Mouse (Mus musculus) limb, embryonic 14.5 days (tissue): ENCODE measurements around the gene Camta1. TPM values are rescaled to one million over a fixed set of nuclear protein-coding genes. Genes with fewer than 3 reads are reported as not detected.

Source experiments
- ATAC-seq: fragments of 200-750 bp; cut with Nextera tagmentation; 2 replicates; pipeline ENCODE4 v1.8.0; 2017; ENCODE audit warnings: low read depth, moderate number of reproducible peaks, moderate TSS enrichment; ENCODE audit not compliant: low FRiP score
- DNase-seq: peaks from one replicate; pipeline ENCODE4 v3.0.0-alpha.2; 2015; ENCODE audit warnings: low spot score
- H3K27ac ChIP-seq: fragments of 300-500 bp; sonication (generic); replicated peaks from 2 replicates; pipeline ENCODE4 v1.5.1; 2014; ENCODE audit warnings: low read depth, mild to moderate bottlenecking, low read length, moderate library complexity, mixed read lengths
- H3K27me3 ChIP-seq: fragments of 300-500 bp; sonication (generic); 2 replicates; pipeline ENCODE4 v1.6.1; 2014; ENCODE audit warnings: low read length, mixed read lengths; ENCODE audit not compliant: control insufficient read depth, insufficient read depth
- H3K36me3 ChIP-seq: fragments of 300-500 bp; sonication (generic); 2 replicates; pipeline ENCODE4 v1.6.1; 2014; ENCODE audit warnings: mild to moderate bottlenecking, low read length, moderate library complexity, mixed read lengths; ENCODE audit not compliant: control insufficient read depth, insufficient read depth
- H3K4me1 ChIP-seq: fragments of 300-500 bp; sonication (generic); 2 replicates; pipeline ENCODE4 v1.6.1; 2014; ENCODE audit warnings: antibody characterized with exemption, low read length, mixed read lengths; ENCODE audit not compliant: control insufficient read depth, insufficient read depth
- H3K4me2 ChIP-seq: fragments of 300-500 bp; sonication (generic); replicated peaks from 2 replicates; pipeline ENCODE4 v1.6.1; 2014; ENCODE audit warnings: low read depth, mild to moderate bottlenecking, low read length, moderate library complexity; ENCODE audit not compliant: severe bottlenecking
- H3K4me3 ChIP-seq: fragments of 300-500 bp; sonication (generic); replicated peaks from 2 replicates; pipeline ENCODE4 v1.5.1; 2014; ENCODE audit warnings: low read length
- H3K9ac ChIP-seq: fragments of 300-500 bp; sonication (generic); 2 replicates; pipeline ENCODE4 v1.6.1; 2014; ENCODE audit warnings: mild to moderate bottlenecking, low read depth, low read length, moderate library complexity; ENCODE audit not compliant: severe bottlenecking
- H3K9me3 ChIP-seq: fragments of 300-500 bp; sonication (generic); 2 replicates; pipeline ENCODE4 v1.6.1; 2016; ENCODE audit warnings: low read length; ENCODE audit not compliant: control insufficient read depth
- POLR2A ChIP-seq: fragments of 200-500 bp; IDR thresholded peaks from 2 replicates; pipeline ENCODE4 v1.8.0; 2012; ENCODE audit warnings: inconsistent platforms, mild to moderate bottlenecking, moderate library complexity, borderline replicate concordance; ENCODE audit not compliant: insufficient read depth, insufficient read length; ENCODE audit errors: extremely low read depth
- WGBS: fragments of 180-500 bp; shearing (Covaris S2); extraction: QIAGEN DNeasy Blood & Tissue Kit; methylation state at CpG from one replicate; pipeline ENCODE4 v1.1.7; 2014; 5-methylcytosine and 5-hydroxymethylcytosine counted together
- polyA plus RNA-seq, 2 experiments: library from polyadenylated mRNA; depleted of rRNA in 1 of 2; stranded (reverse) in 1 of 2; unstranded in 1 of 2; fragments of >200 nt; fragmentation: Nextera tagmentation in 1 of 2; extraction: Ambion mirVana in 1 of 2; gene quantifications; 2 replicates each; pipeline versions ENCODE4 v1.2.1 to v1.2.3; 2012 to 2014

The Camta1 gene
- polyA plus RNA-seq, 2 experiments = 28.6 to 78.8 TPM

- TF ChIP-seq POLR2A = no peak
These were observed 742.8 kb downstream of the Camta1 start for GRCm38 (mm10) chr4:151118883-151119282.

GRCm38 (mm10) chr4:151114574-151114973 lies 747.1 kb downstream of the Camta1 start:
- Histone ChIP-seq H3K4me3 (no peak overlapping the region), H3K27ac (no peak overlapping the region), H3K27me3 (no peaks in the 10 kb centered on the region), H3K4me1 (no peaks in the 10 kb centered on the region), H3K4me2 (no peak overlapping the region), H3K9ac (no peak overlapping the region), H3K9me3 (no peaks in the 10 kb centered on the region), H3K36me3 (no peaks in the 10 kb centered on the region)
- no peak for DNase-seq
- no peak for ATAC-seq
- WGBS = 89% methylated on average over 7 of the region's 7 CpGs
- TF ChIP-seq POLR2A = no peak

More at GRCm38 (mm10) chr4:151118883-151119282, 742.8 kb downstream of the Camta1 start:
- no peak for ATAC-seq
- H3K4me3 ChIP-seq = no peak overlapping the region
- H3K36me3 ChIP-seq = no peaks in the 10 kb centered on the region
- no peak for DNase-seq
- H3K4me1 ChIP-seq = no peaks in the 10 kb centered on the region
- no peaks in the 10 kb centered on the region for H3K27me3 ChIP-seq
- H3K9ac ChIP-seq = no peak overlapping the region
- 94% methylated on average over 3 of the region's 3 CpGs for WGBS
- H3K4me2 ChIP-seq = no peak overlapping the region
- no peak overlapping the region for H3K27ac ChIP-seq
- no peaks in the 10 kb centered on the region for H3K9me3 ChIP-seq

- no peaks in the 10 kb centered on the region for H3K36me3 ChIP-seq
- no peaks in the 10 kb centered on the region for H3K9me3 ChIP-seq
- no peak overlapping the region for H3K4me2 ChIP-seq
- H3K4me1 ChIP-seq = no peaks in the 10 kb centered on the region
- no peak overlapping the region for H3K4me3 ChIP-seq
- WGBS = 66% methylated on average over 8 of the region's 8 CpGs
- no peak overlapping the region for H3K27ac ChIP-seq
- H3K27me3 ChIP-seq = peaks cover 13% of the 10 kb centered on the region
- H3K9ac ChIP-seq = no peak overlapping the region
- TF ChIP-seq POLR2A = no peak
- no peak for DNase-seq
- no peak for ATAC-seq
These were observed 750.5 kb downstream of the Camta1 start for GRCm38 (mm10) chr4:151111226-151111625.

- DNase-seq (peak; percentile 35), ATAC-seq (no peak; the same call in 1 of the 2 replicates)
- Histone ChIP-seq H3K27ac (no peak overlapping the region), H3K4me2 (peak overlapping the region; percentile 100), H3K4me3 (peak overlapping the region; percentile 68), H3K27me3 (peaks cover 13% of the 10 kb centered on the region), H3K9me3 (no peaks in the 10 kb centered on the region), H3K4me1 (no peaks in the 10 kb centered on the region), H3K9ac (peak overlapping the region; percentile 65), H3K36me3 (no peaks in the 10 kb centered on the region)
- under 1% methylated on average over 10 of the region's 20 CpGs for WGBS
- TF ChIP-seq POLR2A = no peak
These were observed 752.8 kb downstream of the Camta1 start for GRCm38 (mm10) chr4:151108834-151109241.

- no peak overlapping the region for H3K27ac ChIP-seq
- peak overlapping the region; percentile 68 for H3K4me3 ChIP-seq
- no peaks in the 10 kb centered on the region for H3K4me1 ChIP-seq
- H3K36me3 ChIP-seq = no peaks in the 10 kb centered on the region
- peak; percentile 89 for DNase-seq
- ATAC-seq = peak; percentile 99
- H3K27me3 ChIP-seq = peaks cover 13% of the 10 kb centered on the region
- TF ChIP-seq POLR2A = no peak
- H3K9ac ChIP-seq = peak overlapping the region; percentile 65
- WGBS = under 1% methylated on average over 70 of the region's 101 CpGs
- no peaks in the 10 kb centered on the region for H3K9me3 ChIP-seq
- peak overlapping the region; percentile 100 for H3K4me2 ChIP-seq
These were observed 753.5 kb downstream of the Camta1 start for GRCm38 (mm10) chr4:151108028-151108771.
